Mouse (Mus musculus): Measurements from ENCODE around the gene Myo18a. TPM values are rescaled to one million over a fixed set of nuclear protein-coding genes. Genes with fewer than 3 reads are reported as not detected.
"Not testable (repeated sequence)": the region's sequence is repeated elsewhere in the genome, so short reads cannot be mapped to it uniquely, and the experiment has no call there.

Myo18a gene
- polyA plus RNA-seq, 1 experiment from 2014 or later = 21.1 TPM

DNA sequence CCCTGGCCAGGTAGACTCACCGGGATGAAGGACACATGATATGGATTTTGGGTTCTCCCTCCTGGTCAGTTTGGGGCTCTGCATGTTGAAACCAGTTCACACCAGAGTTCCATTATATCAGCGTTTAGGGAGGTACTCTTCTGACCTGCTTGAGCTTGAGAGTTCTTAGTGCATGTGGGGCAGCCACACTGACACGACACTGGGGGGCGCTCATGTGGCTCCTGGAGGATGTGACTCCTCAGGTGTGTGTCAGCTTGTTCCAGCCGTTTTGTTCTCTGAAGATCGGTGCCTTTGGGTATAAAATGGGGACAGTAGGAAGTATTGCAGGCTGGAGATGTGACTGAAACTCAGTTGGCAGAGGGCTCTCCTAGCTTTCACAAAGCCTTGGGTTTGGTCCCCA lies 19.1 kb upstream of the Myo18a start:
- Histone ChIP-seq H3K4me1 (replicated peaks; ENCODE audit: control insufficient read depth, insufficient read depth, low read length) (no peaks in the 10 kb centered on the region), H3K4me2 (ENCODE audit: low read length) (no peak overlapping the region), H3K9ac (ENCODE audit: low read length) (no peak overlapping the region), H3K9me3 (ENCODE audit: control insufficient read depth, low read length) (no peaks in the 10 kb centered on the region), H3K4me3 (ENCODE audit: low read depth, low read length) (no peak overlapping the region), H3K27me3 (replicated peaks; ENCODE audit: control insufficient read depth, insufficient read depth, low read length) (no peaks in the 10 kb centered on the region), H3K27ac (ENCODE audit: low read depth) (no peak overlapping the region), H3K36me3 (ENCODE audit: control insufficient read depth, insufficient read depth, low read length) (no peaks in the 10 kb centered on the region)
- no peak for DNase-seq (ENCODE audit: low spot score)
- no peak for ATAC-seq (replicated peaks; ENCODE audit: low FRiP score, low TSS enrichment, low read depth)
- 33% methylated on average over 6 of the region's 6 CpGs for WGBS

DNA sequence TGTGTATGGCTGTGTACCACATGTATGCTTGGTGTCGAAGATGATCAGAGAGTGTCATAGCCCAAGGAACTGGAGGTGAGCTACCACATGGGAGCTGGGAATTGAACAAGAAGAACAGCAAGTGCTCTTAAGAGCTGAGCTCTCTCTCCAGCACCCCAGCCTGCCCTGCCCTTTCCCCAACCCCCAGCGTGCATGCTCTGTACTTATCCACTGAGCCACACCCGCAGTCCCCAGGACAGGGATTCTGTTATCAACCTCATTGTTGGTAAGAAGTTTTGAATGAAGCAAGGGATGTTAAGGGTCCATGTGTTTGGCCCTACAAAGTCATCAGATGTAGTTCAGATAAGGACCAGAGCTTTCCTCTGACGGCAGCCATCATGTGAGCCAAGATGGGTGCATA lies 16.4 kb upstream of the Myo18a start:
- Histone ChIP-seq H3K36me3 (ENCODE audit: control insufficient read depth, insufficient read depth, low read length) (no peaks in the 10 kb centered on the region), H3K4me2 (ENCODE audit: low read length) (no peak overlapping the region), H3K9ac (ENCODE audit: low read length) (no peak overlapping the region), H3K27me3 (replicated peaks; ENCODE audit: control insufficient read depth, insufficient read depth, low read length) (no peaks in the 10 kb centered on the region), H3K4me3 (ENCODE audit: low read depth, low read length) (no peak overlapping the region), H3K27ac (ENCODE audit: low read depth) (no peak overlapping the region), H3K4me1 (replicated peaks; ENCODE audit: control insufficient read depth, insufficient read depth, low read length) (no peaks in the 10 kb centered on the region), H3K9me3 (ENCODE audit: control insufficient read depth, low read length) (no peaks in the 10 kb centered on the region)
- ATAC-seq (replicated peaks; ENCODE audit: low FRiP score, low TSS enrichment, low read depth) (no peak), DNase-seq (ENCODE audit: low spot score) (no peak)
- WGBS = 80% methylated on average over 4 of the region's 4 CpGs

- H3K4me3 ChIP-seq (ENCODE audit: low read depth, low read length); H3K36me3 ChIP-seq (ENCODE audit: control insufficient read depth, insufficient read depth, low read length); H3K9ac ChIP-seq (ENCODE audit: low read length); ATAC-seq (replicated peaks; ENCODE audit: low FRiP score, low TSS enrichment, low read depth); DNase-seq (ENCODE audit: low spot score); H3K27me3 ChIP-seq (replicated peaks; ENCODE audit: control insufficient read depth, insufficient read depth, low read length); H3K4me2 ChIP-seq (ENCODE audit: low read length); H3K4me1 ChIP-seq (replicated peaks; ENCODE audit: control insufficient read depth, insufficient read depth, low read length); H3K9me3 ChIP-seq (ENCODE audit: control insufficient read depth, low read length); H3K27ac ChIP-seq (ENCODE audit: low read depth): not testable (repeated sequence)
- WGBS = 94% methylated on average over 13 of the region's 15 CpGs
Measured at GRCm38 (mm10) chr11:77747103-77747502, 15.9 kb upstream of the Myo18a start.

- Histone ChIP-seq H3K27ac (ENCODE audit: low read depth) (no peak overlapping the region), H3K4me1 (replicated peaks; ENCODE audit: control insufficient read depth, insufficient read depth, low read length) (no peaks in the 10 kb centered on the region), H3K27me3 (replicated peaks; ENCODE audit: control insufficient read depth, insufficient read depth, low read length) (no peaks in the 10 kb centered on the region), H3K36me3 (ENCODE audit: control insufficient read depth, insufficient read depth, low read length) (no peaks in the 10 kb centered on the region), H3K9me3 (ENCODE audit: control insufficient read depth, low read length) (no peaks in the 10 kb centered on the region), H3K4me3 (ENCODE audit: low read depth, low read length) (no peak overlapping the region), H3K4me2 (ENCODE audit: low read length) (no peak overlapping the region), H3K9ac (ENCODE audit: low read length) (no peak overlapping the region)
- DNase-seq (ENCODE audit: low spot score) (no peak), ATAC-seq (replicated peaks; ENCODE audit: low FRiP score, low TSS enrichment, low read depth) (no peak)
- WGBS = 85% methylated on average over 5 of the region's 5 CpGs
Measured at GRCm38 (mm10) chr11:77748996-77749395, 14.1 kb upstream of the Myo18a start.

GRCm38 (mm10) chr11:77752525-77752924 lies 10.5 kb upstream of the Myo18a start:
- H3K36me3 ChIP-seq (ENCODE audit: control insufficient read depth, insufficient read depth, low read length) = no peaks in the 10 kb centered on the region
- no peak overlapping the region for H3K9ac ChIP-seq (ENCODE audit: low read length)
- no peaks in the 10 kb centered on the region for H3K27me3 ChIP-seq (replicated peaks; ENCODE audit: control insufficient read depth, insufficient read depth, low read length)
- no peak overlapping the region for H3K27ac ChIP-seq (ENCODE audit: low read depth)
- no peak overlapping the region for H3K4me2 ChIP-seq (ENCODE audit: low read length)
- no peak overlapping the region for H3K4me3 ChIP-seq (ENCODE audit: low read depth, low read length)
- DNase-seq (ENCODE audit: low spot score) = no peak
- H3K9me3 ChIP-seq (ENCODE audit: control insufficient read depth, low read length) = no peaks in the 10 kb centered on the region
- no peak for ATAC-seq (replicated peaks; ENCODE audit: low FRiP score, low TSS enrichment, low read depth)
- WGBS = 75% methylated on average over 5 of the region's 5 CpGs
- no peaks in the 10 kb centered on the region for H3K4me1 ChIP-seq (replicated peaks; ENCODE audit: control insufficient read depth, insufficient read depth, low read length)

DNA sequence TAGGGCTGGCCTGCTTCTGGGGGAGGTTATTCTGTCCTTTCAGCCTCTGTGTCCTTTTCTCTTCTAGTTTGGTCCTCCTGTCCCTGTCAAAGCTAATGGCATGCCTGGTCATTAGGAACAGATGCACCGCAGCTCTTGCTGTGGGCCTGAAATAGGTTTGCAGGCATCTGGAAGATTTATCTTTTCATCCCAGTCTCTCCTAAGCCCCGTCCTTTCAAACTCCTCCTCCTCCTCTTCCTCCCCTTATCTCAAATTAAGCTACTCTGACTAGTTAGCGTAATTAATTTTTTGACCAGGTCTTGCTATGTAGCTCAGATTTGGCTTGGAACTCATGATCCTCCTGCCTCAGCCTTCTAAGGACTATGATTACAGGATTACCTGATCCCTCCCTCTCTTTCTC lies 9.6 kb upstream of the Myo18a start:
- WGBS = 66% methylated on average over 3 of the region's 3 CpGs

GRCm38 (mm10) chr11:77760031-77760430 lies 3.0 kb upstream of the Myo18a start:
- ATAC-seq (replicated peaks; ENCODE audit: low FRiP score, low TSS enrichment, low read depth) (no peak), DNase-seq (ENCODE audit: low spot score) (no peak)
- no peak overlapping the region for H3K27ac ChIP-seq (ENCODE audit: low read depth)
- H3K36me3 ChIP-seq (ENCODE audit: control insufficient read depth, insufficient read depth, low read length) = no peaks in the 10 kb centered on the region
- no peak overlapping the region for H3K4me3 ChIP-seq (ENCODE audit: low read depth, low read length)
- 86% methylated on average over 4 of the region's 4 CpGs for WGBS
- H3K4me2 ChIP-seq (ENCODE audit: low read length) = no peak overlapping the region
- H3K9ac ChIP-seq (ENCODE audit: low read length) = no peak overlapping the region
- no peaks in the 10 kb centered on the region for H3K9me3 ChIP-seq (ENCODE audit: control insufficient read depth, low read length)
- H3K4me1 ChIP-seq (replicated peaks; ENCODE audit: control insufficient read depth, insufficient read depth, low read length) = peaks cover 13% of the 10 kb centered on the region
- H3K27me3 ChIP-seq (replicated peaks; ENCODE audit: control insufficient read depth, insufficient read depth, low read length) = no peaks in the 10 kb centered on the region

More for the DNA sequence above, 9.6 kb upstream of the Myo18a start:
- no peaks in the 10 kb centered on the region for H3K4me1 ChIP-seq (replicated peaks; ENCODE audit: control insufficient read depth, insufficient read depth, low read length)
- no peaks in the 10 kb centered on the region for H3K27me3 ChIP-seq (replicated peaks; ENCODE audit: control insufficient read depth, insufficient read depth, low read length)
- H3K9ac ChIP-seq (ENCODE audit: low read length) = no peak overlapping the region
- H3K36me3 ChIP-seq (ENCODE audit: control insufficient read depth, insufficient read depth, low read length) = no peaks in the 10 kb centered on the region
- no peak overlapping the region for H3K4me2 ChIP-seq (ENCODE audit: low read length)
- DNase-seq (ENCODE audit: low spot score) = no peak
- ATAC-seq (replicated peaks; ENCODE audit: low FRiP score, low TSS enrichment, low read depth) = no peak
- no peaks in the 10 kb centered on the region for H3K9me3 ChIP-seq (ENCODE audit: control insufficient read depth, low read length)
- H3K27ac ChIP-seq (ENCODE audit: low read depth) = no peak overlapping the region
- H3K4me3 ChIP-seq (ENCODE audit: low read depth, low read length) = no peak overlapping the region

DNA sequence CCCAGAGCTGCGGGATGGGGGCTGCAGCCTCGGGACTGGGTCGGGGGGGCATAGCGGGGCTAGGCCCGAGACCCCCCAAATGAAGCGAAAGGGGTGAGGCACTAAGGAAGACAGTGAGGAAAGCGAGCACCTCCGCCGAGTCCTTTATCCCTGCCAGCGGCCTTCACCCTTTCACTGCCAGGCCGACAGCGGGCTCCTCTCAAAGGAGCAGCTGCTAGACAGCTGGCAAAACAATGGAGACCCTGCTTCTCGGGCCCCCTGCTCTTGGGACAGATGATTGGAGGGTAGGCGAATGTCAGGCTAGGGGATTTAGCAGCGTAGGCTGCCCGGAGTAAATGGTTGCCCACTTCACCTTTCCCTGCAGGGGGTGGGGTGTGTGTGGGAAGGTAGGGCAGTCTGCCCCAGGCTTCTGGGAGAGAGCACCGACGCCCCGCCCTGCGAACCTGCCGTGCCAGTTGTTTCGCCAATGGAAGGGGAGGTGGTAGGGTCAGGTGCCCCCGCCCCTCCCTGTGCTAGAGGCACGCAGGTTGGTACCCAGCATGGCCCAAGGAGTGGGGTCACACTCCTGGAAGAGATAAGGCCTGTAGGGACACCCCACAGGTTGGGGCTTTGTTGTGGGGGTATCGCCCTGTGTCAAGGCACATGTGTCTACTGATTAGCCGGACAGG lies 761 bp downstream of the Myo18a start:
- Histone ChIP-seq H3K27ac (ENCODE audit: low read depth) (peak overlapping the region; percentile 84), H3K27me3 (replicated peaks; ENCODE audit: control insufficient read depth, insufficient read depth, low read length) (no peaks in the 10 kb centered on the region), H3K9me3 (ENCODE audit: control insufficient read depth, low read length) (no peaks in the 10 kb centered on the region), H3K36me3 (ENCODE audit: control insufficient read depth, insufficient read depth, low read length) (no peaks in the 10 kb centered on the region), H3K4me1 (replicated peaks; ENCODE audit: control insufficient read depth, insufficient read depth, low read length) (peaks cover 32% of the 10 kb centered on the region), H3K4me3 (ENCODE audit: low read depth, low read length) (peak overlapping the region; percentile 84), H3K9ac (ENCODE audit: low read length) (peak overlapping the region; percentile 94), H3K4me2 (ENCODE audit: low read length) (peak overlapping the region; percentile 80)
- WGBS = 3% methylated on average over 26 of the region's 26 CpGs
- ATAC-seq (replicated peaks; ENCODE audit: low FRiP score, low TSS enrichment, low read depth) (peak; percentile 51), DNase-seq (ENCODE audit: low spot score) (peak; percentile 85)

- Histone ChIP-seq H3K4me3 (ENCODE audit: low read depth, low read length) (peak overlapping the region; percentile 84), H3K4me1 (replicated peaks; ENCODE audit: control insufficient read depth, insufficient read depth, low read length) (peaks cover 32% of the 10 kb centered on the region), H3K4me2 (ENCODE audit: low read length) (peak overlapping the region; percentile 80), H3K27me3 (replicated peaks; ENCODE audit: control insufficient read depth, insufficient read depth, low read length) (no peaks in the 10 kb centered on the region), H3K27ac (ENCODE audit: low read depth) (no peak overlapping the region), H3K9me3 (ENCODE audit: control insufficient read depth, low read length) (no peaks in the 10 kb centered on the region), H3K9ac (ENCODE audit: low read length) (no peak overlapping the region), H3K36me3 (ENCODE audit: control insufficient read depth, insufficient read depth, low read length) (no peaks in the 10 kb centered on the region)
- no peak for DNase-seq (ENCODE audit: low spot score)
- ATAC-seq (replicated peaks; ENCODE audit: low FRiP score, low TSS enrichment, low read depth) = no peak
- 58% methylated on average over 9 of the region's 9 CpGs for WGBS
Measured at GRCm38 (mm10) chr11:77764694-77765458, 1.8 kb downstream of the Myo18a start.

Measured in intestine, embryonic 14.5 days (tissue).